Mouse (Mus musculus) urinary bladder, postnatal 4 days (tissue): ENCODE measurements at regions not wholly inside any gene's neighbourhood (a gene's known extent, or its start where the extent isn't known, plus 50 kb on each side); places are given as distances from the start of the nearest gene placed in this dataset.
A peak's percentile ranks its signal among the peaks of the same experiment; 100 is the strongest.
"Not testable (repeated sequence)": the region's sequence is repeated elsewhere in the genome, so short reads cannot be mapped to it uniquely, and the experiment has no call there.

Experiments
- DNase-seq, 2 experiments: peaks; one replicate each; pipeline ENCODE4 v3.0.0; 2021 to 2022; ENCODE audit warnings: low spot score in 2 of 2

DNA sequence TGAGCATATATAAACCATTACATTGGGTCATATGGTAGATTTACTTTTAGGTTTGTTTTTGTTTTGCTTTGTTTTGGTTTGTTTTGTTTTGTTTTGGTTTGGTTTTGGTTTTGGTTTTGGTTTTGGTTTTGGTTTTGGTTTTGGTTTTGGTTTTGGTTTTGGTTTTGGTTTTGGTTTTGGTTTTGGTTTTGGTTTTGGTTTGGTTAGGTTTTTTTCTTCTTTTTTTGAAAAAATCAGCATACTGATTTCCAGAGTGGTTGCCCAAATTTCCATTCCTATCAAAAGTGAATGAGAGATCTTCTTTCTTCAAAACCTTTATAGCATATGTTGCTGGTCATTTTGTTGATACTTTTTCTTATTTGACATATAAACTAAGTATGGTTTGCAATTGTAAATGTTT, 444.0 kb downstream of the Arl4a start:
- not testable (repeated sequence) for DNase-seq

DNA sequence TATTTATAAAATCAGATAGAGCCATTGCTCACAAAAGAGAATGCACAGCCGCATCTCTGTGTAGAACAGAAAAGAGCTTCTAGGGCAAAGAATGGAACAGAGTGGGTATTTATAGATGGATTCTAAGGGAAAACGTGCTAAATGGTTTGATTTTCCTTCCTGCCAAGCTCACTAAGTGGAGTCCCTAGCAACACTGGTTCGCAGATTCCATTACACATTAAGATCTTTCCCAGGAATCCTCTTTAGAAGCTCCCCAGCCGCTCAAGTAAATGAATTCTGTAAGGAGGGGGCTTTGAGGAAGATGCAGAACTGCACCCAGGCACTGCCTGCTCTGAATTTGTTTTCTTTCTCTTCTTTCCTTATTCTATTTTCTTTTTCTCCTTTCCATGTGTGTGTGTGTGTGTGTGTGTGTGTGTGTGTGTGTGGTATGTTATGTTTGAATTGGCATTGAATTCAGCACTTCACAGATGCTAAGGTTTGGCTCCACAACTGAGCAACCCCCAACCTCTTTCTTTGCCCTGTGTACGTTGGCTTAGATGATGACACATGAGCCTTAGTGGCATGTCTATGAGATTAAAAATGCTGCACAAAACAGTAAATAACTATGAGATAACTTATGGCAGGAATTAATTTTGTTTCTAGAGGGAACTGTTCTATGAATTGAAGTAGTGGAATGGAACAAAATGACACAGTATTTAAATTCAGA, 450.5 kb downstream of the Arl4a start:
- DNase-seq: no peak

DNA sequence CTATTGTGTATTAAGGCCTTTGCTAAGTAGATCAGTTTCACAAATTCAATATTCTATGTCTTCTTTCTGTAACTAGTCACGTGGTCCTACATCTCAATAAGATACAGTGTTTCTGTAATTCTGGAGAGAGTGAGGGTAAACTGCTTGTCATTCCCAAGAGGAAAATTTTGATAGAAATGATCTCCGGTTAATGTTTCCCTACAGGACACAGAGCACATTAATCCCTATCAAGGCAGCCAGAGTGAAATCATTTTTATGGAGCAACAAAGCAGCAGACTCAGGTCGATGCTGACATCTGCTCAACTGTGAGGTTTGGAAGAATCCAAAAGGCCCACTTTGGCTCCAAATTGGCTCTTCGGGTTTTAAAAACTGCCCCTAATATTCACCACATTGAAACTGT, 451.7 kb downstream of the Arl4a start:
- no peak for DNase-seq

DNA sequence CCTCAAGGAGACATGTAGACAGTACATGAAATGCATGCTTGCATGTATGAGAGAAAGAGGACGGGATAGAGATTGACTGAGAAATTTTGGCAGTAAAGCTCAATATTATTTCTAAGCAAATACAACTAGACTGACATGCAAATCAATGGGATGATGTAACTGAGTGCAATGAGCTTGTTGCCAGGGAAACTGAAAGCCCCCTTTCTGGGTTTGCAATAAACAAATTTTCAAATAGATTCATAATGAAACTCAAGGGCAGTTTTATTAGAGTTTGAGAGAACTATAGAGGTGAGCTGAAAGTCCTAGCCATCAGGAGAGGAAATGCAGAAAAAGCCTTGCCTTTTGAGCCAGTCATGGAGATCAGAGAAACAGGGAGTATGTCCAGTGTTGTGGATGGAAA, 460.2 kb downstream of the Arl4a start:
- no peak for DNase-seq

DNA sequence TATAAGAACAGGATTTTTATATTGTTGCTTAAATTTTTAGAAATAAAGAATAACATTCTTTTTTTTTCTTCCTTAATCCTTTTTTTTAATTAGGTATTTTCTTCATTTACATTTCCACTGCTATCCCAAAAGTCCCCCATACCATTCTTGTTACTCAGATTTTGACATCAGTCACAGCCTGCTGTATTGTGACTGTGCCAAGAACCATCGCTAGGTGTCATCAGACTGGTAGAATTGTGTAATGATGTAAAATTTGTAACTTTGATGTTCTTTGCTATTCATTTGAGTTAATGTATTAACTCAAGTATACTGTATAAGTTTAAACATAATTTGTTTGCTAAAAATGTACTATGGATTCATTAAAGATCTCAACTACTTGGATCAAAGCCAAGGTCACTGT, 465.0 kb downstream of the Arl4a start:
- no peak for DNase-seq

DNA sequence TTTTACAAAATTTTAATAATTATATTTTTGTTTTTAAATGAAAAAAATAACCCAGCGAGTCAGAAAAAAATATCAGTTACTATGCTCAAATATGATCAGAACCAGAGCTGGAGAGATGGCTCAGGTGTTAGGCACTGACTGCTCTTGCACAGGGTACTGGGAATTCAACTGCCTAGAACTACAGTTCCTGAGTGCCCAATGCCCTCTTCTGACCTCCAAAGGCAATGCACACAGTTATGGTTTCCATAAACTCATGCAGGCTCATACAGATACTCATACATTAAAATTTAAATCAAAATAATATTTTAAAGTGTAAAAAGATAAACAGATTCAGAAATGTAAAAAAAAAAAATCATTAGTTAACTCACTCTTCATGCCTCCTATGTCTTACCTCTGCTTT, 465.7 kb downstream of the Arl4a start:
- DNase-seq: no peak

DNA sequence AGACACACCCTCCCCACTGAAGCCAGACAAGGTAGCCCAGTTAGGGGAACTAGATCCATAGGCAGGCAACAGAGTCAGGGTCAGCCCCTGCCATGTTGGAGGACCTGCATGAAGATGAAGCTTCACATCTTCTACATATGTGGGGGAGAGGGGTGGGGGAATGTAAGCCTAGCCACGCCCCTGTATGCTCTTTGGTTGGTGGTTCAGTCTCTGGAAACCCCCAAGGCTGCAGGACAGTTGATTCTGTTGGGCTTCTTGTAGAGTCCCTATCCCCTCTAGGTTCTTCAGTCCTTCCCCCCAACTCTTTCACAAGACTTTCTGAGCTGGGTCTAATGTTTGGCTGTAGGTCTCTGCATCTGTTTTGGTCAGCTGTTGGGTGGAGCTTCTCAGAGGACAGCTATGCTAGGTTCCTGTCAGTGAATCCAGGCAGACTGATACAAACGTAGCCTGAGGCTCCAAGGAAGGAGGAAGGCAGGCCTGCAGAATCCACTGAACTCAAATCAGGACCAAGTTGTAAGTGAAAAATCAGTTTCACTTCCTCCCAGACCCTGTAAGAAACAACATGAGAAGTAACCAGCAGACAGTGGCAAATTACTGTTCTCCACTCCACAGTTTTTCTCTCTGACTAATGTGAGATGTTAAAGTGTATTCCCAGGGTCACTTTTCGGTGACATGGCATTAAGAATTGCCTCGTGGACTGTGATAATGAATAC, 476.9 kb downstream of the Arl4a start:
- no peak for DNase-seq

DNA sequence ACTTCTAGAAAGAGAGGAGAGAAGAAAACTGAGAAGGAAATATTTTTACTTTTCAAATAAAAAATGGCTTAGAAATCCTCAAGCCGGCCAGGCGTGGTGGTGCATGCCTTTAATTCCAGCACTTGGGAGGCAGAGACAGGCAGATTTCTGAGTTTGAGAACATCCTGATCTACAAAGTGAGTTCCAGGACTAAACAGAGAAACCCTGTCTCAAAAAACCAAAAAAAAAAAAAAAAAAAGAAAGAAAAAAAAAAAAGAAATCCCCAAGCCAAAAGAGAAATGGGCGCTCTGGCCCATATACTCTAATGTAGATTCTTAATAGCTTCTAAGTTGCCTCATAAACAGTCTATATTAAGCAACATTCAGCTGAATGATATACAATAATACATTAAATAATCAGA, 479.3 kb downstream of the Arl4a start:
- no peak for DNase-seq

DNA sequence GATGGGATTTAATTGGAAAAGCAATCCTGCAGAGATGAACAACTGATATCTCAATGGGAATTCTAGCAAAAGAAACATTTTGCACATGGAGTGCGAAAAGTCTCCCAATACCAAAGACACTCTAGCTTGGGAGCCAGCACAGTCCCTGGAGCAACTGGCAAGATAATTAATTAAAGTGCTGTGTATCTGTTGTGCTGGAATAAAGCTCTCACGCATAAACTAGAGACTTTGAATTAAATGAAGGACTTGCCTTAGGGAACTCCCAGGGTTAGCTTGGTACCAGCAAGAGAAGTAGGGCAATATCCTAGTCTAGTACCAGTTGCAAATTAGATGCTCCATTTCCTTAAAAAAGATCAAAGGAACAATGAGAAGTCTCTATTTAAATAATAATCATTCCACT, 501.5 kb downstream of the Arl4a start:
- no peak for DNase-seq

DNA sequence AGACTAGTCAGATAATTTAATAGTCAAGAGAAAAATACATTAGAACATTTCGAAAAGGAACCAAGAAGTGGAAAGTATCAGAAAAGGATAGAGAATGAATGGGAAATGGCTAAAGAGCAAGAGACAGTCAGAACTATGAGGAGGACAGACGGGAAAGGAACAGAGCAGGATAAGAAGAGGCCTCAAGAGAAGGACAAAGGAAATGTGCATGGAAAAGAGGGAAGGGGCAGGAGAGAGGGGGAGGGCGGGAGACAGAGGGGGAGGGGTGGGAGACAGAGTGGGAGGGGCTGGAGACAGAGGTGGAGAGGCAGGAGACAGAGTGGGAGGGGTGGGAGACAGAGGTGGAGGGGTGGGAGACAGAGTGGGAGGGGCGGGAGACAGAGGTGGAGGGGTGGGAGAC, 509.7 kb downstream of the Arl4a start:
- DNase-seq: no peak

DNA sequence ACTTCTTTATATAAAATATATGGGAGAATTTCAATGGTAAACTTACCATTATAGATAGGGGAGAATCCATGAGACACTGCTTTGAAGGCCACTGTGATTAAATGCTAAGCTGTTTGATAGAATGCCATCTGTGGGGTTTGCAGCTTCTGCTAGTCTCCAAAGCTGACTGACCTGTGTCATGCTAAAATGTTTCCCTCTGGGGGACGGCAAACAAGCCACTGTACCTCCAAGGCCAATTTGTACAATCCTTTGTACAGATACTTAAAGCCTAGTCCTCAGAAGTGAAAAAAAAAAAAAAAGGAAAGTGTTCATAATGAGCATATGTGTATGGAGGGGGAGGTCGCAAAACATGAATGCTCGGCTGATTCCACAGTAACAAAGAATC, 510.6 kb downstream of the Arl4a start:
- no peak for DNase-seq

DNA sequence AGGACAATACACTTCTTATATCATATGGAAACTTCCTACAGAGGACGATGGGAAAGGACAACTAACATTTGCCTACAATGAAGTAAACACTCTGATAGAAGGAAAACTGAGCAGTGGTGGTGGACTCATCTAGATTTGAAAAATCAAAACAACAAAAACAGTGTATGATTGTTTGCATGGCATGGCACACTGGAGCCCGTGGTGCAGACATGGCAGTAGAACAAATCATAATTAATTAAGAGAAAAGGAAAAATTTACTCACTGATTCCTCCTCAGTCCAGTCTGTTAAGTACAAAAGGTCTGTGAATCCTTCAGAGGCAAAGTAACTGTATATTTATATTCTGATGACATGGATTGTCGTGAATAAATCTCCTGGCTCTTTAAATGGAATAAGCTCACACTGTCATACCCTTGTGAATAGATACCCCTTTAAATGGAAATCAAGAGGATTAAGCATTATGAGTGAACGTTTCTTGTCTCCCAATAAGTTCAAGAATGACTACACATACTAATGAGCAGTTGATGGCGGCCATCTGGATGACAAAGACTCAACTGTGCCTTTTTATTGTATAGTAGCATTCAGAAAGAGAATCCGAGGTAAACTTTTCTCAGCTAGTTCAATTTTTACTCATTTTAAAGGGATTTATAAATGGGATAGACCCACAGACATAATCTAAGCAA, 511.1 kb downstream of the Arl4a start:
- DNase-seq: no peak

DNA sequence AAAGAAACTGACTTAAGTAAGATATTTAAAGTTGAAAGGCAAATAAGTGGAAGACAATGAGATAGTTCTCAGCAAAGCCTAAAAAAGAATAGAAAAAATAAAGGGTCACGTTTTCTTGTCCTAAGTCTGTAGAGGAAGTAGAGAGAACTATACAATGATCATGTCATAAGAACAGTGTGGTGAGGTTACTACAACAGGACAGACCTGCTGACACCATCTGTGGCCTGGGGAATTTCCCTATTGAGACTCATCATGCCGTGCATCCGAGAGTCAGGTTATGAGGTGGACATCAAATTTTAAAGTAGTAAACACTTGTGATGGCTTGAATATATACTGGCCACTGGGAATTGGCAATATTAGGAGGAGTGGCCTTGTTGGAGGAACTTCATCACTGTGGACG, 522.1 kb downstream of the Arl4a start:
- no peak for DNase-seq

DNA sequence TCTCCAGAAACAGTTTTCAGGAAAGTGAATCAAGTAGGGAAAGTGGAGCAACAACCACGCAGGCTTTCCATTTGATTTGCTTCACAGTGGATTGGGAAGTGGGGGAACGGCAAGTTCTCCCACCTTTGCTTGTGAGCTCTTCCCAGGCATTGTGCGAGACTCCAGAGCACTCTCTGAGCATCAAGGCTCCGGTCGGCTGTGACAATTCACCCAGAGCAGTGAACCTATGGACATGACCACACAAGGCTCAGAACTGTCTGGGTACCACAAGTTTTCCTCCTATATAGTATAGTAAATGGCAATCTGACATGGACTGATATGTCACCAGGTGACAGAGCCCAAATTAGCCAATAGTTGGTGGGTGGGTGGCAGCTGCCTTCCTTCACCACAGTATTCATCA, 527.0 kb downstream of the Arl4a start:
- DNase-seq: no peak

DNA sequence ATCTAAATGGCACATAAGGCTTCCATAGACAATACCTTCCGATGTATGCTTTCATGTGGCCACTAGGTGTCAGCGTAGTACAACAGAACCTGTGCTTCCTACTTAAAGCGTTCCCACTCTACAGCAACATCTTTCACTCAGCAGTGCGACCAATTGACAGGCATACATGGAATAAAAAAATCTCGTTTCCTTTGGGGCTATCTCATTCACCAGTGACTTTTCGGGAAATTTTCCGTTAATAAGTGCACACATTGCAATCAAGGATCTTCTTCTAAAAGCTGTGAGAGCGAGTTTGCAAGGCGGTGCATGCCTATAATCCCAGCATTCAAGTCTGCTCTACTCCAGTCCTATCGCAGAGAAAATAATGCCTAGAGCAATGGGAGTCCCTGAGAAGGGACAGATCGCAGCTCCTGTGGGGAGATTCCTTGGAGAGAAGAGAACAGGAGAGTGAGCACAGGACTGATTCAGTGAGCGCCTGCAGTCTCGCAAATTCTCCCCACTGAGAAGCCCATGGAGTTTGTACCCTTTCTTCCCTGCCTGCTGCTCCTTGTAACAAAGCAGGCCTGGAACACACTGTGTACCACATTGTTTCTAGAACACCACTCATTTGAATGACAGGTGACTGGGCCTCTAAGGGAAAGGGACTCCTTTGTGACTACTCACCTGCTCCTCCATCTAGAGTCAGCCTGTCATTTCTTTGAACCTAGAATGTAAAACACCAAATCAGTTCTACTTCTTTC, 527.6 kb downstream of the Arl4a start:
- DNase-seq: peak in 1 of 2 experiments; percentile 23

DNA sequence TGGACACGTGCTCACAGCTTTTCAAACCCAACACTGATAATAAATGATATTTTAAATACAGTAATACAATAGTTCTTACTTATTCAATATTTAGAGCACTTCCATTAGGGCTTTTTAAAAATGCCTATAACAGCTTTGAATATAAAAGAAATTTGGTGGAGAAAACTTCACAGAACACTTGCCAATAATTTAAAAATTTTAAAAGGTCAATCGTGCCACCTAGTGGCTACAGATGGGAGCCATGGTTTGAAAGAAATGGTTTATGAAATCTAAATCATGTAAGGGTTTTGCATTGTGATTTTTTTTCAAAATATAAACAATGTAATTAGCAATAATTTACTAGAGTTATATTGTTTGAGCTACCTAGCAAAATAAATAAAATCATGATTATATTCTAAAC, 541.6 kb downstream of the Arl4a start:
- no peak for DNase-seq

DNA sequence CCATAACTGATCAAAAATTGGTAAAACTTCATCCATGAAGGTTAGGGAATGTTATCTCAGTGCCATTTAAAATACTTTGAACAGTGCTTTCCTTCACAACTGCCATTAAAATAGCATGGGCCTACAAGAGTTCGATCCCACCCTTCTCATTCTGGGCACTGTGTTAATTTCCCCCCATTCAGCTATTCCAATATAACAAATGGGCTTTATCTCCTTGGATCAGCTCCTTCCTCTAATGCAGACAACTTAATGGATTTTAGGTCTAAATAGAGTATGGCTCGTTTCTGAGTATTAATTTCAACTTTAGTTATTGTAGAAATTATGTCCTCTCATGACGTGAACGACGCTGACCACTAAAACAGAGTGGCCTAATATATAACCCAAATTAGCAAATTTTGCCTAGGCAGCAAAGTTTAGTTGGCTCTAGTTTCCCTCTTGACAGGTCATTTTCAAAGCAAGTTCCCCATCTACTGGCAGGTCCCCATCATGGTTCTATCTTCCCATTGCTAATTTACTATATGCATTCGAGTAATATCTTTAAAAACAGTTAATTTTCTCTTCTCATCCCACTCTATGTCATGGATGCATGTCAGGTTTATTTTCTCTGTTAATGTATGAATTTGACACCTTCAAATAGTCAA, 544.1 kb downstream of the Arl4a start:
- no peak for DNase-seq

DNA sequence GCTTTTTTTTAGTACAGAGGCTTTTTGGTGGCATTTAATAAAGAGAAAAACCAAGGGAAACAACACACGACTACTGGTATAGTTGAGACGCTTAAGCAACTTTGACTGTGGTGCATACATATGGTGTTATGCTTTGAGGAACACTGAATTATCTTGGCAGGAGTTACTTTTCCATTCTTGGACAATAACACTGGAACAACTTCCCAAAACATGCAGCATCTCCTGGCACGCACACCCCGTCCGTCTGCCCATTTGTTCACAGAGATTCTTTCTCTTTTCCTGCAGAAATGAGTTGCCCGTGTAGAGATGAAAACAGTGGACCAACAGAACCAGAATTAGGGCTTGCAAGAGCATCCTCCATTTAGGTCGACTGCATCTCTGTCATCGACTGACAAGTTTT, 544.7 kb downstream of the Arl4a start:
- no peak for DNase-seq

DNA sequence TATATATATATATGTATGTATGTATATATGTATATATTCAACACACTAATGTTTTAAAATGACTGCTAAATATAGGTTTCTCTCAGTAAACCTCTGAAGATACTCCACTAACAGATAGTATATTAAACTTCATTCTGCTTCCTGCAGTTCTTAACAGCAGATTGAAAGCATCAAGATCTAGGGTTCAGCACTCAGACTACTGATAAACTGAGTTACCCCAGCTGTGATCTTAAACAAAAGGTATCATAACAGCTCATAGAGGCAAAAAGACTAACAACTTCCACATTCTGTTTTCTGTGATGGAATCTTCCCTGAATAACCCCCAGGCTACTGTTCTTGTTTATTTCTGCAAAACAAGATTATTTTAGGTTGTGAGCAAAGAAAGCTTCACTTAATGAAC, 564.8 kb downstream of the Arl4a start:
- no peak for DNase-seq
